Mouse (Mus musculus): ENCODE data around the gene Espn. TPM values are rescaled to one million over a fixed set of nuclear protein-coding genes. Genes with fewer than 3 reads are reported as not detected.
A peak's percentile ranks its signal among the peaks of the same experiment; 100 is the strongest.

Gene Espn
- polyA plus RNA-seq, 1 experiment from 2014 or later = 1.6 TPM

DNA sequence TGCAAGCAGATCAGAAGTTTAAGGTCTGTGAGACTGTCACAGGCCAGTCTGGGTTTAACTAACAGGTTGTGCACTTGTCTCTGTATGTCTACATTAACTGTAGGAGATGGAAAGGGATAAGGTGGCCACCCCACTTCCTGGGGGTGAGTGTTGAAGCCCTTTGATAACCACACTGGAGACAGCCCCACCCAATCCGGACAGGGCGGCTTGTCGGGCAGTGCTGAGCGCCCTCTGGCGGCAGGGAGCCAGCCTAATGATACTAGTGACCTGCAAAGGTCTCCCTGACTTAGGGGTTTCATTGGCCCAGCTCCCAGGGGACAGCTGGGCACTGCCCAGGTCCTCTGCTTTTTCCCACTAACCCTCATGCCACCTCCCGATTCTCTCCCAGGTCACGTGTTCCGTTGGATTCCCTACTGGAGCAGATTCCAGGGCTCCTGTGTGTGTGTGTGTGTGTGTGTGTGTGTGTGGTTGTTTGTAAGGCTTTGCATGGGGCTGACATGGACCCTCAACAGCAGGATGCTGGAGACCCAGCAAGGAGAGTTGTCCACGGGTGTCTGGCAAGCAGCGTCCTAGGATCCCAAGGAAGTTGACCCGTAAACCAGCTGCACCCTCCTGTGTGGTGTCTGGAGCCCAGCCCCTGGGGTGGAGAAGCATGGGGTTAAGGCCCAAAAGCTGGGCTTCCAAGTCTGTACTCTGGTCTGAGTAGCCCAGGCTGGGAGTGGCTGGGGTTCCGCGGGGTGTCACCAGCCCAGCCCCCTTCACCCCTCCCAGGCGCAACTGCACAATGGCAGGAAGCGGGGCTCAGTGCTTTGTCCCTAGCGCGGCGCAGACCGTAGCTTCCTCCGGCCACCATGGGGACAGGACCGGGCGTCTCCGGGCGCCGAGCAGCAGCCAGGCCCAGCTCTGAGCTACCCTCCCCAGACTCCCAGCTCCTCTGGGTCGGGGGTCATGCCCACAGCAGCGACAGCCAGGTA is 55.9 kb downstream of the Espn start:
- H3K4me1 ChIP-seq (replicated peaks) = peaks cover 55% of the 10 kb centered on the region
- peaks cover 17% of the 10 kb centered on the region for H3K27me3 ChIP-seq (ENCODE audit: insufficient read depth, poor library complexity, severe bottlenecking)
- peak; percentile 72 for DNase-seq (ENCODE audit: low spot score)
- 21% methylated on average over 27 of the region's 27 CpGs for WGBS
- 0 out of 2 replicates have a peak, but pooled peaks cover 4% of the 10 kb centered on the region for H3K36me3 ChIP-seq
- peak overlapping the region; percentile 77 for H3K27ac ChIP-seq
- H3K9me3 ChIP-seq = 0 out of 2 replicates have a peak, but pooled peaks cover 2% of the 10 kb centered on the region
- H3K4me3 ChIP-seq = peak overlapping the region; percentile 33

DNA sequence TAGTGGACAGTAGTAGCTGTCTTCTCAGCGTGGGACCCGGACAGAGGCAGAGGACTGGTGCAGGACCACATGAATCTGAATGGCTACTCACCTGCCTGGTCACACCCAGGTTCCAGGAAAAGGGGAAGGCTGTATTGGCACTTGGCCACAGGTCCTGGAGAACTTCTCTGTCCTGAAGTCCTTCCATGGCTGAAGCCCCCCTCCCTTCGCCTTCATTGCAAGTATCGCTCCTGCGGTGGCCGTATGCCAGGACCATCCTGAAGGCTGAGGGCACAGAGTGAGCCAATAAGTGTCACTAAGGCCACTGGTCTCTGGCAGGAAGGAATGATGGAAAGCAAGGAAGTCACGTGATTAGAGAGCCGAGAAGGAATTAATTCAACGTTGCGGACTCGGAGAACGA is 57.9 kb downstream of the Espn start:
- peaks cover 46% of the 10 kb centered on the region for H3K4me1 ChIP-seq (replicated peaks)
- 90% methylated on average over 12 of the region's 12 CpGs for WGBS
- 0 out of 2 replicates have a peak, but pooled peaks cover 2% of the 10 kb centered on the region for H3K9me3 ChIP-seq

DNA sequence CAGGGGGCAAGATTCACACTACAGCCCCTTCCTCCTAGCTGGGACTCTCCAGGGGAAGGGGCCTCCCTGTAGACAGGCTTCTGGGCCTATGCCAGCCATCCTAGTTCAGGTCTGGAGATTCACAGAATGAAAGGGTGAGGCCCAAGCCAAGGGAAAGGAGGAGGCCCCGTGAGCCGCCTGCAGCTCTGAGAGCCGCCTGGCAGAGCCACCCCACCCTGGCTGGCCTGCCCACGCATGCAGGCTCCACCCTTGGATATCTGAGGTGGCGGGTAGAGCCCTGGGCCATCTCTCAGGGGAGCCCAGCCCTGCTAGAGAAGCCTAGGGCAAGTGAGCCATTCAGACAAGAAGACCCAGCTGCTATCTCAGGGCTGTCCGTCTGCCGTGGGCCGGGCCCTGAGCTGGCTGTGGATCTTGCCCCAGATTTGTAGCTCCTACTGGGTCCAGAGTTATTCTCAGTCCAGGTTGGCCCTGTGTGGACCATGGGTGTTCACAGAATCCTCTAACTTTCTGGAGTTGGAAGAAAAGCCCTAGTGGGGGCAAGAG is 59.3 kb downstream of the Espn start:
- no peak for DNase-seq (ENCODE audit: low spot score)
- H3K27ac ChIP-seq = peak overlapping the region; percentile 57
- 71% methylated on average over 8 of the region's 8 CpGs for WGBS
- no peak overlapping the region for H3K4me3 ChIP-seq
- H3K27me3 ChIP-seq (ENCODE audit: insufficient read depth, poor library complexity, severe bottlenecking) = peaks cover 32% of the 10 kb centered on the region
- 0 out of 2 replicates have a peak, but pooled peaks cover 2% of the 10 kb centered on the region for H3K9me3 ChIP-seq
- 0 out of 2 replicates have a peak, but pooled peaks cover 4% of the 10 kb centered on the region for H3K36me3 ChIP-seq
- H3K4me1 ChIP-seq (replicated peaks) = peaks cover 46% of the 10 kb centered on the region

More for the DNA sequence above, 57.9 kb downstream of the Espn start:
- 0 out of 2 replicates have a peak, but pooled peaks cover 4% of the 10 kb centered on the region for H3K36me3 ChIP-seq
- no peak for DNase-seq (ENCODE audit: low spot score)
- H3K4me3 ChIP-seq = no peak overlapping the region
- H3K27ac ChIP-seq = no peak overlapping the region
- H3K27me3 ChIP-seq (ENCODE audit: insufficient read depth, poor library complexity, severe bottlenecking) = peaks cover 19% of the 10 kb centered on the region

- no peak for DNase-seq (ENCODE audit: low spot score)
- H3K4me3 ChIP-seq = no peak overlapping the region
- H3K27me3 ChIP-seq (ENCODE audit: insufficient read depth, poor library complexity, severe bottlenecking) = peaks cover 31% of the 10 kb centered on the region
- 0 out of 2 replicates have a peak, but pooled peaks cover 4% of the 10 kb centered on the region for H3K36me3 ChIP-seq
- 0 out of 2 replicates have a peak, but pooled peaks cover 2% of the 10 kb centered on the region for H3K9me3 ChIP-seq
- H3K4me1 ChIP-seq (replicated peaks) = peaks cover 42% of the 10 kb centered on the region
- no peak overlapping the region; the same call in 1 of the 2 replicates for H3K27ac ChIP-seq
- 84% methylated on average over 9 of the region's 9 CpGs for WGBS
Observed at GRCm38 (mm10) chr4:152090191-152090590, 62.0 kb downstream of the Espn start.

DNA sequence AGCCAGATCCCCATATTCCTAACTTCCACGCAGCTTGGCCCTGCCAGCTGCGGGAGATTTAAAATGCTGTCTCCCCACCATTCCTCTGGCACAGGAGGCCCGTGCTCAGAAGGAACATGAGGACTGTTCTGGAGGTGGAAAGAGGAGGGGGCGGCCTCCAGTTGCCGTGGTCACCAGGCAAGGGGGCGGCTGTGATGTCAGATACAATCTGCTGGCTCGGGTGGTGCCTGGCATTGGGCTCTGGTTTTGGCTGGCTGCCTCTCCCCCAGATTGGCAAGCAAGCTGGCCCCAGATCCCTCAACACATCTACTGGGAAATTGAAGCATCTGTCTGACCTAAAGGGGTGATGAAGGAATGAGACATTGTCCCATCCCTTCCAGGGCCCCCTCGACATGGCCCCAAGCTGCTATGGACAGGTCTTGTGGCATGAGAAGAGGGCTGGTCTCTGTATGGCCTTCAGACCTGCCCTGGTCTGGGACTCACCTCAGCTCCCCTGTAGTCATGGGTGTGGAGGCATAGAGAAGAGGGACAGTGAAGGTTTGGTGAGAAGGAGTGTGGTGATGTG is 63.5 kb downstream of the Espn start:
- Histone ChIP-seq H3K27ac (no peak overlapping the region), H3K4me3 (peak overlapping the region; percentile 84; the same call in 1 of the 2 replicates), H3K4me1 (replicated peaks) (peaks cover 47% of the 10 kb centered on the region), H3K27me3 (ENCODE audit: insufficient read depth, poor library complexity, severe bottlenecking) (peaks cover 39% of the 10 kb centered on the region), H3K9me3 (0 out of 2 replicates have a peak, but pooled peaks cover 2% of the 10 kb centered on the region), H3K36me3 (0 out of 2 replicates have a peak, but pooled peaks cover 4% of the 10 kb centered on the region)
- no peak for DNase-seq (ENCODE audit: low spot score)
- 54% methylated on average over 8 of the region's 8 CpGs for WGBS

DNA sequence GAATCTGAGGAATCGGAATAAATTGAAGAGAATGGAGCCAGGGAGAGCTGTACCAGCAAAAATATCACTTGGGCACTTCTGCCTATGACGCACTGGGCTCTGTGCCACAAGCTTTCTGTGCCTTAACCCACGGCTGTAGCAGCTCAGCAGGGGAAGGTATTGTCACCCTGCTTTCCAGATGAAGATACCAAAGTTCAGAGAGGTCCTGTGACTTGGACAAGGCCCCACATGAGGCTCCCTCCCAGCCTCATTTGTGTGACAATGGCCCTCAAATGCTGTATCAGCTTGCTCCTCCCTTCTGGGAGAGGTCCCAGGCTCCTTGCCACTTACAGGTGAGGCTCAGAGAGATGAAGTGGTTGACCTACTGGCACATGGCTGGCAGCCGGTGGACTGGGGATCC is 64.0 kb downstream of the Espn start:
- H3K27me3 ChIP-seq (ENCODE audit: insufficient read depth, poor library complexity, severe bottlenecking) = peaks cover 39% of the 10 kb centered on the region
- no peak for DNase-seq (ENCODE audit: low spot score)
- peak overlapping the region; percentile 84 for H3K4me3 ChIP-seq
- 31% methylated on average over 4 of the region's 4 CpGs for WGBS
- H3K27ac ChIP-seq = peak overlapping the region; percentile 93; the same call in 1 of the 2 replicates
- H3K36me3 ChIP-seq = 0 out of 2 replicates have a peak, but pooled peaks cover 4% of the 10 kb centered on the region
- peaks cover 46% of the 10 kb centered on the region for H3K4me1 ChIP-seq (replicated peaks)
- H3K9me3 ChIP-seq = 0 out of 2 replicates have a peak, but pooled peaks cover 2% of the 10 kb centered on the region

- DNase-seq (ENCODE audit: low spot score) = peak; percentile 39
- H3K9me3 ChIP-seq = no peaks in the 10 kb centered on the region
- H3K4me1 ChIP-seq (replicated peaks) = peaks cover 39% of the 10 kb centered on the region
- H3K4me3 ChIP-seq = peak overlapping the region; percentile 84
- WGBS = 3% methylated on average over 12 of the region's 12 CpGs
- 0 out of 2 replicates have a peak, but pooled peaks cover 1% of the 10 kb centered on the region for H3K36me3 ChIP-seq
- peaks cover 39% of the 10 kb centered on the region for H3K27me3 ChIP-seq (ENCODE audit: insufficient read depth, poor library complexity, severe bottlenecking)
- peak overlapping the region; percentile 93 for H3K27ac ChIP-seq
Observed at GRCm38 (mm10) chr4:152087211-152088081, 64.7 kb downstream of the Espn start.

DNA sequence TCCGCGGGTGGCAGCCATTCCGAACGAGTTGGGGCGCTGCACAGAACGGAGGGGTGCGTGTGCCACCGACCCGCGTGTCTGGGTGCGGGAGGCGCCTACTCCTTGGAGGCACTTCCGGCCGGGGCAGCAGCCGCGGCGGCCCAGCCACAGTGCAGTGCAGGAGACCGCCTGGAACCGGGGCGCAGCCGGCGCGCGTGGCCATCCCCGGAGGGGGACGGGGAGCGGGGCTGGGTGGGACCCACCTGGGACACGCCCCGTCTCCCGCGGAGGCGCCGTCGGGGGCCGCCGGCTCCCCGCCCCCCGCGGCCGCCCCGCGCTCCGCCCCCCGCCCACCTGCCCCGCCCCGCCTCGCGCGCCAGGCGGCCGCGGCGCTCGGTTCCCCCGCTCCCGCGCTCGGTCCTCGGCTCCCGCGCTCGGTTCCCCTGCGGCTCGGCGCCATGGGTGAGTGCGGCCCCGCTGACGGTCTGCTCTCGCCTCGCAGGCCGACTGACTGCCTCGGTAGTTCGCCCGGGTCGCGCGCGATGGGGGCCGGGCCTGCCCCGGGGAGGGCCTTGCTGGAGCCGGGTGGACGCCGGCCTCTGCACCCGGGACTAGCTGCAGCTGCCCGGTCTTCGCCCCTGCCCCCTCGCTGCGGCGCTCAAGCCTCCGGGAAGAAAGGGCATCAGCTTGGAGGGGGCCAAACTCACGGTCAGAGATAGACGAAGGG is 65.5 kb downstream of the Espn start:
- H3K27ac ChIP-seq = peak overlapping the region; percentile 93
- H3K4me1 ChIP-seq (replicated peaks) = peaks cover 35% of the 10 kb centered on the region
- H3K27me3 ChIP-seq (ENCODE audit: insufficient read depth, poor library complexity, severe bottlenecking) = peaks cover 39% of the 10 kb centered on the region
- DNase-seq (ENCODE audit: low spot score) = peak; percentile 62
- no peaks in the 10 kb centered on the region for H3K9me3 ChIP-seq
- under 1% methylated on average over 80 of the region's 92 CpGs for WGBS
- peak overlapping the region; percentile 84 for H3K4me3 ChIP-seq
- no peaks in the 10 kb centered on the region for H3K36me3 ChIP-seq

DNA sequence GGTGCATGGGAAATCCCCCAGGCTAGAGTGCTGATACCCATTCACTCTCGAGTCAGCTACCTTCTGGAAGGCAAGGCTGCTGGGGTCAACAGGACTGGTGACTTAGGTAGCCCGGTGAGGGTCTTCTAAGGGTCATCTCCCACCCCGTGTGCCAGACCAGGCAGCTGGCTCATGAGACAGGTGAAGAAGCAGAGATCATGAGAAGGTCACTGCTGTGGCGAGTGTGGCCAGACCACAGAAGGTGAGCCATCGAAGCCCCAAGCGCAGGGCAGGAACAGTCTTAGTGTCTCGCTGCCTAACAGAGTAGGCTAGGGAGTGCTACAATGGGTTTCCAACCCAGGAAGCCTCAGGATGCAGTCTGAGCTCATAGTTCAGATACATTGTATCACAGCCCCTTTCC is 67.6 kb downstream of the Espn start:
- 86% methylated on average over 7 of the region's 7 CpGs for WGBS
- no peak for DNase-seq (ENCODE audit: low spot score)
- Histone ChIP-seq H3K4me1 (replicated peaks) (peaks cover 40% of the 10 kb centered on the region), H3K9me3 (no peaks in the 10 kb centered on the region), H3K36me3 (no peaks in the 10 kb centered on the region), H3K27me3 (ENCODE audit: insufficient read depth, poor library complexity, severe bottlenecking) (peaks cover 39% of the 10 kb centered on the region), H3K27ac (no peak overlapping the region), H3K4me3 (no peak overlapping the region)

- WGBS = 63% methylated on average over 7 of the region's 7 CpGs
- H3K4me1 ChIP-seq (replicated peaks) = peaks cover 36% of the 10 kb centered on the region
- no peak for DNase-seq (ENCODE audit: low spot score)
- H3K4me3 ChIP-seq = no peak overlapping the region
- peak overlapping the region; percentile 56 for H3K27ac ChIP-seq
- no peaks in the 10 kb centered on the region for H3K9me3 ChIP-seq
- no peaks in the 10 kb centered on the region for H3K36me3 ChIP-seq
- peaks cover 32% of the 10 kb centered on the region for H3K27me3 ChIP-seq (ENCODE audit: insufficient read depth, poor library complexity, severe bottlenecking)
Observed at GRCm38 (mm10) chr4:152083611-152084220, 68.5 kb downstream of the Espn start.

- no peaks in the 10 kb centered on the region for H3K9me3 ChIP-seq
- H3K4me3 ChIP-seq = no peak overlapping the region
- H3K27me3 ChIP-seq (ENCODE audit: insufficient read depth, poor library complexity, severe bottlenecking) = peaks cover 6% of the 10 kb centered on the region; the same call in 1 of the 2 replicates
- no peak overlapping the region for H3K27ac ChIP-seq
- WGBS = 71% methylated on average over 7 of the region's 7 CpGs
- no peaks in the 10 kb centered on the region for H3K36me3 ChIP-seq
- H3K4me1 ChIP-seq (replicated peaks) = peaks cover 35% of the 10 kb centered on the region
- DNase-seq (ENCODE audit: low spot score) = no peak
Observed at GRCm38 (mm10) chr4:152079931-152080330, 72.2 kb downstream of the Espn start.
